Mouse (Mus musculus) olfactory bulb, adult 2 months (tissue): ENCODE results near the gene Tgfbi.

Experiments used
- CTCF ChIP-seq: fragments of 200-500 bp; IDR thresholded peaks from 2 replicates; pipeline ENCODE4 v1.5.1; 2012; ENCODE audit warnings: low read depth, mild to moderate bottlenecking, low read length, moderate library complexity; ENCODE audit not compliant: insufficient read depth
- POLR2A ChIP-seq: fragments of 200-500 bp; IDR thresholded peaks from 2 replicates; pipeline ENCODE4 v1.6.1; 2012; ENCODE audit warnings: mild to moderate bottlenecking, low read depth, low read length, moderate library complexity; ENCODE audit not compliant: insufficient read depth

GRCm38 (mm10) chr13:56678826-56679504, 69.6 kb downstream of the Tgfbi start:
- TF ChIP-seq POLR2A (no peak), CTCF (no peak)
